Mouse (Mus musculus): ENCODE measurements around the gene Ciita.
A peak's percentile ranks its signal among the peaks of the same experiment; 100 is the strongest.

Gene Ciita

GRCm38 (mm10) chr16:10553858-10554257, 74.0 kb downstream of the Ciita start:
- DNase-seq (ENCODE audit: low read depth), result no peak

GRCm38 (mm10) chr16:10559991-10560390, 80.1 kb downstream of the Ciita start:
- no peak for DNase-seq (ENCODE audit: low read depth)

GRCm38 (mm10) chr16:10565278-10565885, 85.5 kb downstream of the Ciita start:
- DNase-seq (ENCODE audit: low read depth), result peak; percentile 83

GRCm38 (mm10) chr16:10567153-10567552, 87.3 kb downstream of the Ciita start:
- DNase-seq (ENCODE audit: low read depth), result no peak

- DNase-seq (ENCODE audit: low read depth), result peak; percentile 73
Observed at GRCm38 (mm10) chr16:10569809-10570395, 90.0 kb downstream of the Ciita start.

- DNase-seq (ENCODE audit: low read depth), result peak; percentile 63
Observed at GRCm38 (mm10) chr16:10570708-10571107, 90.8 kb downstream of the Ciita start.

GRCm38 (mm10) chr16:10571820-10572219, 92.0 kb downstream of the Ciita start:
- peak; percentile 69 for DNase-seq (ENCODE audit: low read depth)

- DNase-seq (ENCODE audit: low read depth), result no peak
Observed at GRCm38 (mm10) chr16:10574936-10575335, 95.1 kb downstream of the Ciita start.

- no peak for DNase-seq (ENCODE audit: low read depth)
Observed at GRCm38 (mm10) chr16:10575915-10576314, 96.1 kb downstream of the Ciita start.

- DNase-seq (ENCODE audit: low read depth), result no peak
Observed at GRCm38 (mm10) chr16:10577548-10577947, 97.7 kb downstream of the Ciita start.

All from 416B (cell line).